Comparison of ENCODE assay signal across 20 mouse cellular contexts in the genomic region with DNA sequence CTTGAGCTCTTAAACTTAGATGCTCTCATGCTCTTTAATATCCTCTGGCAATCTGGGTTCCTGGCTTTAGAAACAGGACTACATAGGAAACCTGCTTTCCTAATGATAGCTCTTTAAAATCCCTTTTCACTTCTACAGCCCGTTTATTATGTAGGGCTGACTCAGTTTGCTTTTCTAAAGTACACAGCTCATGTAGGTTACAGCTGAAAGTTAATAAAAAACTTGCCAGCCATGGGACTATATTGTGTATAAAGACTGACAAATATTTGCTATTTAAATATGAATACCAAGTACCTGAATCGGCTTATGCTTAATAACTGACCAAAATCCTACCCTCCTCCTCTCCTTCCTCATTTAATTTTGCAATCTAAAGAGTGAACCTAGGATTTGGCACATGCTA. TPM values are rescaled to one million over a fixed set of nuclear protein-coding genes. Genes with fewer than 3 reads are reported as not detected.
DNase-seq lines count a peak whose midpoint lies in the region; ATAC-seq and TF ChIP-seq lines count a peak whose summit lies in the region.
"Had no signal": no experiment of that assay in that cellular context is flagged by ENCODE, and none has a peak within 500 bp of the region (broad histone marks: within the 10 kb centered on the region; RNA-seq: fewer than 3 reads in every experiment).

No protein-coding gene starts in this region.

- 39% methylated on average over 2 of the region's 2 CpGs for WGBS in liver, embryonic 15.5 days (ENCODE audit: insufficient replicate concordance)
- 38% methylated on average over 2 of the region's 2 CpGs for WGBS in liver, embryonic 12.5 days (ENCODE audit: insufficient replicate concordance)
- WGBS in lung, embryonic 14.5 days, result 48% methylated on average over 2 of the region's 2 CpGs
- WGBS in stomach, embryonic 14.5 days, result 57% methylated on average over 2 of the region's 2 CpGs
- WGBS in stomach, postnatal 0 days, result 46% methylated on average over 2 of the region's 2 CpGs
- 92% methylated on average over 2 of the region's 2 CpGs for WGBS in limb, embryonic 10.5 days

- TF ChIP-seq EP300 in stomach, postnatal 0 days (optimal IDR thresholded peaks at IDR 0.05), result no peak

- H3K4me3 ChIP-seq in liver, embryonic 15.5 days (replicated peaks), result no peak overlapping the region
- H3K4me3 ChIP-seq in liver, embryonic 12.5 days, result no peak overlapping the region
- H3K4me3 ChIP-seq in lung, embryonic 14.5 days (ENCODE audit: low read depth, low read length), result no peak overlapping the region
- H3K4me3 ChIP-seq in stomach, embryonic 14.5 days (ENCODE audit: low read depth, low read length), result no peak overlapping the region
- H3K4me3 ChIP-seq in stomach, postnatal 0 days (ENCODE audit: low read depth, low read length), result no peak overlapping the region
- H3K4me3 ChIP-seq in limb, embryonic 10.5 days, result no peak overlapping the region
- H3K4me3 ChIP-seq: forebrain, embryonic 10.5 days; forebrain, embryonic 13.5 days; heart, adult 2 months; hindbrain, embryonic 12.5 days had no signal

- no peaks in the 10 kb centered on the region for H3K9me3 ChIP-seq in liver, embryonic 15.5 days (replicated peaks)
- H3K9me3 ChIP-seq in liver, embryonic 12.5 days (replicated peaks), result no peaks in the 10 kb centered on the region
- no peaks in the 10 kb centered on the region for H3K9me3 ChIP-seq in lung, embryonic 14.5 days (ENCODE audit: low read depth, low read length)
- H3K9me3 ChIP-seq in stomach, embryonic 14.5 days (ENCODE audit: control insufficient read depth, low read depth, low read length), result no peaks in the 10 kb centered on the region
- H3K9me3 ChIP-seq in stomach, postnatal 0 days (ENCODE audit: control insufficient read depth, low read length), result no peaks in the 10 kb centered on the region
- H3K9me3 ChIP-seq in limb, embryonic 10.5 days (replicated peaks), result no peaks in the 10 kb centered on the region
- H3K9me3 ChIP-seq: forebrain, embryonic 10.5 days; forebrain, embryonic 13.5 days; hindbrain, embryonic 12.5 days had no signal

- H3K4me2 ChIP-seq in liver, embryonic 15.5 days, result no peak overlapping the region
- no peak overlapping the region for H3K4me2 ChIP-seq in liver, embryonic 12.5 days
- no peak overlapping the region for H3K4me2 ChIP-seq in lung, embryonic 14.5 days
- no peak overlapping the region for H3K4me2 ChIP-seq in stomach, embryonic 14.5 days (replicated peaks; ENCODE audit: low read depth, low read length)
- H3K4me2 ChIP-seq in stomach, postnatal 0 days (replicated peaks; ENCODE audit: low read depth), result no peak overlapping the region
- H3K4me2 ChIP-seq: forebrain, embryonic 13.5 days; heart, embryonic 11.5 days; hindbrain, embryonic 12.5 days had no signal

- 0 out of 2 replicates have a peak, but pooled peaks have one; percentile 37 for ATAC-seq in liver, embryonic 15.5 days (ENCODE audit: insufficient read depth)
- ATAC-seq in liver, embryonic 12.5 days, result no peak
- peak; percentile 30; the same call in 1 of the 2 replicates for ATAC-seq in lung, embryonic 14.5 days (ENCODE audit: insufficient read depth)
- ATAC-seq in stomach, embryonic 14.5 days (ENCODE audit: insufficient number of reproducible peaks, insufficient read depth, low FRiP score, low read depth), result peak; percentile 74
- peak; percentile 73 for ATAC-seq in stomach, postnatal 0 days (ENCODE audit: low FRiP score, low TSS enrichment)
- ATAC-seq: forebrain, embryonic 13.5 days; forebrain, embryonic 16.5 days had no signal

- DNase-seq in lung, embryonic 14.5 days, result no peak
- DNase-seq in lung, postnatal 14 days, result no peak
- no peak for DNase-seq in stomach, postnatal 0 days (ENCODE audit: low spot score)
- no peak for DNase-seq in limb, embryonic 10.5 days (ENCODE audit: low spot score)
- DNase-seq: adrenal gland, adult 8-10 months; adrenal gland, postnatal 25 days; cerebellum, adult 18-20 months; cerebellum, adult 9-10 months; cerebellum, postnatal 14 days; gastrocnemius, postnatal 10 days; gastrocnemius, postnatal 36 days; heart, adult 2 months had no signal

- no peaks in the 10 kb centered on the region for H3K27me3 ChIP-seq in liver, embryonic 15.5 days
- H3K27me3 ChIP-seq in liver, embryonic 12.5 days (replicated peaks), result no peaks in the 10 kb centered on the region
- no peaks in the 10 kb centered on the region for H3K27me3 ChIP-seq in lung, embryonic 14.5 days (ENCODE audit: insufficient read depth, low read length)
- no peaks in the 10 kb centered on the region for H3K27me3 ChIP-seq in stomach, embryonic 14.5 days (ENCODE audit: control insufficient read depth, insufficient read depth, low read length)
- no peaks in the 10 kb centered on the region for H3K27me3 ChIP-seq in stomach, postnatal 0 days (ENCODE audit: control insufficient read depth, insufficient read depth, low read length)
- no peaks in the 10 kb centered on the region for H3K27me3 ChIP-seq in limb, embryonic 10.5 days (ENCODE audit: low read depth, poor library complexity, severe bottlenecking)
- H3K27me3 ChIP-seq: forebrain, embryonic 13.5 days; hindbrain, embryonic 12.5 days had no signal

- peak overlapping the region; percentile 38; the same call in 1 of the 2 replicates for H3K27ac ChIP-seq in liver, embryonic 15.5 days (replicated peaks)
- no peak overlapping the region for H3K27ac ChIP-seq in liver, embryonic 12.5 days
- no peak overlapping the region for H3K27ac ChIP-seq in lung, embryonic 14.5 days (ENCODE audit: low read depth)
- H3K27ac ChIP-seq in stomach, embryonic 14.5 days (ENCODE audit: low read length), result peak overlapping the region; percentile 41; the same call in 1 of the 2 replicates
- H3K27ac ChIP-seq in stomach, postnatal 0 days (replicated peaks), result 0 out of 2 replicates have a peak overlapping the region, but pooled peaks have one; percentile 9
- H3K27ac ChIP-seq in limb, embryonic 10.5 days, result no peak overlapping the region
- H3K27ac ChIP-seq: forebrain, embryonic 10.5 days; forebrain, embryonic 13.5 days; heart, adult 2 months; hindbrain, embryonic 12.5 days had no signal

- TF ChIP-seq CTCF in lung, embryonic 14.5 days (IDR thresholded peaks at IDR 0.05; ENCODE audit: low read depth), result no peak
- no peak for TF ChIP-seq CTCF in stomach, postnatal 0 days (IDR thresholded peaks at IDR 0.05; ENCODE audit: low read depth)

- H3K36me3 ChIP-seq in liver, embryonic 15.5 days (replicated peaks), result no peaks in the 10 kb centered on the region
- no peaks in the 10 kb centered on the region for H3K36me3 ChIP-seq in liver, embryonic 12.5 days
- no peaks in the 10 kb centered on the region for H3K36me3 ChIP-seq in lung, embryonic 14.5 days (ENCODE audit: insufficient read depth)
- H3K36me3 ChIP-seq in stomach, embryonic 14.5 days (ENCODE audit: control insufficient read depth, insufficient read depth, low read length), result no peaks in the 10 kb centered on the region
- H3K36me3 ChIP-seq in stomach, postnatal 0 days (ENCODE audit: control insufficient read depth, insufficient read depth, low read length), result no peaks in the 10 kb centered on the region
- H3K36me3 ChIP-seq in limb, embryonic 10.5 days, result no peaks in the 10 kb centered on the region
- H3K36me3 ChIP-seq: forebrain, embryonic 10.5 days; hindbrain, embryonic 12.5 days had no signal

- H3K9ac ChIP-seq in liver, embryonic 15.5 days, result no peak overlapping the region
- no peak overlapping the region for H3K9ac ChIP-seq in liver, embryonic 12.5 days
- no peak overlapping the region for H3K9ac ChIP-seq in lung, embryonic 14.5 days
- no peak overlapping the region for H3K9ac ChIP-seq in stomach, embryonic 14.5 days (replicated peaks; ENCODE audit: low read depth, low read length)
- H3K9ac ChIP-seq in stomach, postnatal 0 days (ENCODE audit: low read length), result no peak overlapping the region
- H3K9ac ChIP-seq: forebrain, embryonic 13.5 days; hindbrain, embryonic 12.5 days had no signal

- peaks cover 14% of the 10 kb centered on the region for H3K4me1 ChIP-seq in liver, embryonic 15.5 days (replicated peaks)
- H3K4me1 ChIP-seq in liver, embryonic 12.5 days, result peaks cover 6% of the 10 kb centered on the region; the same call in 1 of the 2 replicates
- no peaks in the 10 kb centered on the region for H3K4me1 ChIP-seq in lung, embryonic 14.5 days (ENCODE audit: insufficient read depth)
- H3K4me1 ChIP-seq in stomach, embryonic 14.5 days (ENCODE audit: control insufficient read depth, insufficient read depth, low read length), result no peaks in the 10 kb centered on the region
- no peaks in the 10 kb centered on the region for H3K4me1 ChIP-seq in stomach, postnatal 0 days (replicated peaks; ENCODE audit: control insufficient read depth, insufficient read depth)
- no peaks in the 10 kb centered on the region for H3K4me1 ChIP-seq in limb, embryonic 10.5 days
- H3K4me1 ChIP-seq: forebrain, embryonic 13.5 days; hindbrain, embryonic 12.5 days had no signal

RNA-seq across cellular contexts. Expression of a gene that starts 6.7 kb away (rescaled TPM):
- polyA plus RNA-seq in liver, embryonic 15.5 days (2015; fragmentation: Nextera tagmentation; extraction: Ambion mirVana), result 3.6 and 4.8 TPM in 2 replicates
- 1.9 TPM in 2 replicates for polyA plus RNA-seq in liver, embryonic 12.5 days (2016; fragmentation: Nextera tagmentation; extraction: Ambion mirVana)
- 5.1 and 8.2 TPM in 2 replicates for polyA plus RNA-seq in lung, embryonic 14.5 days (2014; fragmentation: Nextera tagmentation; extraction: Ambion mirVana)
- 10.0 and 13.1 TPM in 2 replicates for polyA plus RNA-seq in stomach, embryonic 14.5 days (2014; fragmentation: Nextera tagmentation; extraction: Ambion mirVana)
- polyA plus RNA-seq in stomach, postnatal 0 days (2015; fragmentation: Nextera tagmentation; extraction: Ambion mirVana), result 2.0 and 2.6 TPM in 2 replicates
- 2.3 TPM in 2 replicates for polyA plus RNA-seq in limb, embryonic 10.5 days (2016; fragmentation: Nextera tagmentation; extraction: Ambion mirVana)

Comparison
In these comparisons a context has a peak if more than half of its experiments do, and no peak if none do; other contexts are left out.
1. H3K27ac ChIP-seq: peak in liver, embryonic 15.5 days (single experiment), stomach, embryonic 14.5 days (single experiment) and stomach, postnatal 0 days (single experiment); none in liver, embryonic 12.5 days (single experiment), lung, embryonic 14.5 days (single experiment) and limb, embryonic 10.5 days (single experiment).